Mouse (Mus musculus): ENCODE measurements around the gene Hcfc2. TPM values are rescaled to one million over a fixed set of nuclear protein-coding genes. Genes with fewer than 3 reads are reported as not detected.

The Hcfc2 gene
- polyA plus RNA-seq, 1 experiment from 2014 or later = 19.2 TPM

GRCm38 (mm10) chr10:82761037-82761811 is 65.3 kb downstream of the Hcfc2 start:
- no peaks in the 10 kb centered on the region for H3K9me3 ChIP-seq (ENCODE audit: control insufficient read depth, low read length)
- no peak overlapping the region for H3K9ac ChIP-seq (ENCODE audit: low read length)
- no peaks in the 10 kb centered on the region for H3K27me3 ChIP-seq (ENCODE audit: control insufficient read depth, insufficient read depth, low read length)
- WGBS = 62% methylated on average over 9 of the region's 9 CpGs
- TF ChIP-seq EP300 (optimal IDR thresholded peaks at IDR 0.05) = no peak
- TF ChIP-seq CTCF (IDR thresholded peaks at IDR 0.05; ENCODE audit: low read depth) = no peak
- no peaks in the 10 kb centered on the region; the same call in 1 of the 2 replicates for H3K4me1 ChIP-seq (replicated peaks; ENCODE audit: control insufficient read depth, insufficient read depth)
- H3K4me3 ChIP-seq (ENCODE audit: low read depth, low read length) = no peak overlapping the region
- ATAC-seq (ENCODE audit: low FRiP score, low TSS enrichment) (no peak), DNase-seq (ENCODE audit: low spot score) (no peak)
- no peak overlapping the region for H3K27ac ChIP-seq (replicated peaks)
- no peak overlapping the region for H3K4me2 ChIP-seq (replicated peaks; ENCODE audit: low read depth)
- H3K36me3 ChIP-seq (ENCODE audit: control insufficient read depth, insufficient read depth, low read length) = peaks cover 8% of the 10 kb centered on the region

GRCm38 (mm10) chr10:82762756-82763681 is 67.1 kb downstream of the Hcfc2 start:
- Histone ChIP-seq H3K9ac (ENCODE audit: low read length) (peak overlapping the region; percentile 97), H3K27ac (replicated peaks) (peak overlapping the region; percentile 100), H3K9me3 (ENCODE audit: control insufficient read depth, low read length) (no peaks in the 10 kb centered on the region), H3K4me1 (replicated peaks; ENCODE audit: control insufficient read depth, insufficient read depth) (no peaks in the 10 kb centered on the region; the same call in 1 of the 2 replicates), H3K27me3 (ENCODE audit: control insufficient read depth, insufficient read depth, low read length) (no peaks in the 10 kb centered on the region), H3K4me2 (replicated peaks; ENCODE audit: low read depth) (peak overlapping the region; percentile 67), H3K36me3 (ENCODE audit: control insufficient read depth, insufficient read depth, low read length) (peaks cover 3% of the 10 kb centered on the region), H3K4me3 (ENCODE audit: low read depth, low read length) (peak overlapping the region; percentile 87)
- ATAC-seq (ENCODE audit: low FRiP score, low TSS enrichment) (peak; percentile 7; the same call in 1 of the 2 replicates), DNase-seq (ENCODE audit: low spot score) (peak; percentile 56)
- WGBS = under 1% methylated on average over 43 of the region's 48 CpGs
- no peak for TF ChIP-seq EP300 (optimal IDR thresholded peaks at IDR 0.05)

GRCm38 (mm10) chr10:82763840-82764631 is 68.1 kb downstream of the Hcfc2 start, which contains the start of gene Nfyb:
Gene Nfyb (minus strand): TSS chr10:82764144.
- Histone ChIP-seq H3K4me2 (replicated peaks; ENCODE audit: low read depth) (peak within 1 kb of the TSS; percentile 72), H3K27me3 (ENCODE audit: control insufficient read depth, insufficient read depth, low read length) (no peaks in the 10 kb centered on the region), H3K4me3 (ENCODE audit: low read depth, low read length) (peak within 1 kb of the TSS; percentile 87), H3K9ac (ENCODE audit: low read length) (peak within 1 kb of the TSS; percentile 97), H3K27ac (replicated peaks) (peak within 1 kb of the TSS; percentile 100), H3K9me3 (ENCODE audit: control insufficient read depth, low read length) (no peaks in the 10 kb centered on the region), H3K4me1 (replicated peaks; ENCODE audit: control insufficient read depth, insufficient read depth) (no peaks in the 10 kb centered on the region; the same call in 1 of the 2 replicates), H3K36me3 (ENCODE audit: control insufficient read depth, insufficient read depth, low read length) (no peaks in the 10 kb centered on the region; the same call in 1 of the 2 replicates)
- TF ChIP-seq EP300 (optimal IDR thresholded peaks at IDR 0.05) (no peak), CTCF (IDR thresholded peaks at IDR 0.05; ENCODE audit: low read depth) (no peak)
- peak; percentile 97 for DNase-seq (ENCODE audit: low spot score)
- under 1% methylated on average over 56 of the region's 68 CpGs for WGBS
- peak; percentile 99 for ATAC-seq (ENCODE audit: low FRiP score, low TSS enrichment)

- Histone ChIP-seq H3K27me3 (ENCODE audit: control insufficient read depth, insufficient read depth, low read length) (no peaks in the 10 kb centered on the region), H3K4me2 (replicated peaks; ENCODE audit: low read depth) (no peak overlapping the region), H3K4me1 (replicated peaks; ENCODE audit: control insufficient read depth, insufficient read depth) (no peaks in the 10 kb centered on the region), H3K27ac (replicated peaks) (no peak overlapping the region), H3K4me3 (ENCODE audit: low read depth, low read length) (no peak overlapping the region), H3K9me3 (ENCODE audit: control insufficient read depth, low read length) (no peaks in the 10 kb centered on the region), H3K36me3 (ENCODE audit: control insufficient read depth, insufficient read depth, low read length) (no peaks in the 10 kb centered on the region), H3K9ac (ENCODE audit: low read length) (no peak overlapping the region)
- WGBS = 37% methylated on average over 9 of the region's 9 CpGs
- no peak for DNase-seq (ENCODE audit: low spot score)
- peak; percentile 10; the same call in 1 of the 2 replicates for ATAC-seq (ENCODE audit: low FRiP score, low TSS enrichment)
- TF ChIP-seq CTCF (IDR thresholded peaks at IDR 0.05; ENCODE audit: low read depth) = no peak
- TF ChIP-seq EP300 (optimal IDR thresholded peaks at IDR 0.05) = no peak
Observed at GRCm38 (mm10) chr10:82768901-82769300, 72.9 kb downstream of the Hcfc2 start.

- WGBS = 86% methylated on average over 2 of the region's 2 CpGs
- Histone ChIP-seq H3K4me1 (replicated peaks; ENCODE audit: control insufficient read depth, insufficient read depth) (no peaks in the 10 kb centered on the region), H3K4me3 (ENCODE audit: low read depth, low read length) (no peak overlapping the region), H3K27ac (replicated peaks) (no peak overlapping the region), H3K36me3 (ENCODE audit: control insufficient read depth, insufficient read depth, low read length) (no peaks in the 10 kb centered on the region), H3K4me2 (replicated peaks; ENCODE audit: low read depth) (no peak overlapping the region), H3K9me3 (ENCODE audit: control insufficient read depth, low read length) (no peaks in the 10 kb centered on the region), H3K27me3 (ENCODE audit: control insufficient read depth, insufficient read depth, low read length) (no peaks in the 10 kb centered on the region), H3K9ac (ENCODE audit: low read length) (no peak overlapping the region)
- TF ChIP-seq CTCF (IDR thresholded peaks at IDR 0.05; ENCODE audit: low read depth) (no peak), EP300 (optimal IDR thresholded peaks at IDR 0.05) (no peak)
- DNase-seq (ENCODE audit: low spot score) = no peak
- no peak for ATAC-seq (ENCODE audit: low FRiP score, low TSS enrichment)
Observed at GRCm38 (mm10) chr10:82770713-82771112, 74.8 kb downstream of the Hcfc2 start.
